Mouse (Mus musculus): ENCODE data around the gene Mlc1.

- TF ChIP-seq POLR2A (IDR thresholded peaks at IDR 0.05; ENCODE audit: control insufficient read depth, extremely low read depth, insufficient read depth, low read length, poor library complexity): no peak
- TF ChIP-seq CTCF (IDR thresholded peaks at IDR 0.05; ENCODE audit: borderline replicate concordance, control insufficient read depth, extremely low read depth, insufficient read depth, low read length, poor library complexity): no peak
Measured at GRCm38 (mm10) chr15:89020492-89020891, 41.7 kb upstream of the Mlc1 start.
